Mouse (Mus musculus) megakaryocyte, embryonic 14.5 days (primary cell): Measurements from ENCODE around the gene Rhbg. TPM values are rescaled to one million over a fixed set of nuclear protein-coding genes. Genes with fewer than 3 reads are reported as not detected.
"Not testable (repeated sequence)": the region's sequence is repeated elsewhere in the genome, so short reads cannot be mapped to it uniquely, and the experiment has no call there.

Source experiments
- H3K27me3 ChIP-seq: replicated peaks from 2 replicates; pipeline ENCODE3; 2012; ENCODE audit warnings: inconsistent platforms
- H3K36me3 ChIP-seq: replicated peaks from 2 replicates; pipeline ENCODE3; 2012; ENCODE audit warnings: low read length, inconsistent platforms, mixed read lengths
- H3K4me1 ChIP-seq: 2 replicates; pipeline ENCODE4 v1.6.1; 2012; ENCODE audit warnings: inconsistent platforms
- H3K4me3 ChIP-seq: replicated peaks from 2 replicates; pipeline ENCODE3; 2012; ENCODE audit warnings: moderate library complexity, mild to moderate bottlenecking, inconsistent platforms
- H3K9me3 ChIP-seq: 2 replicates; pipeline ENCODE4 v1.6.1; 2012; ENCODE audit warnings: inconsistent platforms
- FLI1 ChIP-seq: IDR thresholded peaks from 2 replicates; pipeline ENCODE4 v1.6.1; 2012; ENCODE audit warnings: low read length, inconsistent platforms, mixed read lengths
- GATA1 ChIP-seq: IDR thresholded peaks from 3 replicates; pipeline ENCODE4 v1.6.1; 2012; ENCODE audit warnings: mixed read lengths, low read length, inconsistent platforms, borderline replicate concordance
- polyA plus RNA-seq: library from polyadenylated mRNA; stranded (reverse); fragments of >175 nt; gene quantifications from 2 replicates; pipeline ENCODE4 v1.2.3, GENCODE M21; 2012; ENCODE audit warnings: low replicate concordance; ENCODE audit not compliant: insufficient read depth

Gene Rhbg
- polyA plus RNA-seq, 1 experiment, result not detected

GRCm38 (mm10) chr3:88280035-88280434, 25.5 kb upstream of the Rhbg start:
- no peaks in the 10 kb centered on the region for H3K27me3 ChIP-seq
- no peaks in the 10 kb centered on the region for H3K9me3 ChIP-seq
- TF ChIP-seq FLI1 (no peak), GATA1 (no peak)
- H3K4me1 ChIP-seq, result no peaks in the 10 kb centered on the region
- peaks cover 1% of the 10 kb centered on the region for H3K36me3 ChIP-seq
- no peak overlapping the region for H3K4me3 ChIP-seq

DNA sequence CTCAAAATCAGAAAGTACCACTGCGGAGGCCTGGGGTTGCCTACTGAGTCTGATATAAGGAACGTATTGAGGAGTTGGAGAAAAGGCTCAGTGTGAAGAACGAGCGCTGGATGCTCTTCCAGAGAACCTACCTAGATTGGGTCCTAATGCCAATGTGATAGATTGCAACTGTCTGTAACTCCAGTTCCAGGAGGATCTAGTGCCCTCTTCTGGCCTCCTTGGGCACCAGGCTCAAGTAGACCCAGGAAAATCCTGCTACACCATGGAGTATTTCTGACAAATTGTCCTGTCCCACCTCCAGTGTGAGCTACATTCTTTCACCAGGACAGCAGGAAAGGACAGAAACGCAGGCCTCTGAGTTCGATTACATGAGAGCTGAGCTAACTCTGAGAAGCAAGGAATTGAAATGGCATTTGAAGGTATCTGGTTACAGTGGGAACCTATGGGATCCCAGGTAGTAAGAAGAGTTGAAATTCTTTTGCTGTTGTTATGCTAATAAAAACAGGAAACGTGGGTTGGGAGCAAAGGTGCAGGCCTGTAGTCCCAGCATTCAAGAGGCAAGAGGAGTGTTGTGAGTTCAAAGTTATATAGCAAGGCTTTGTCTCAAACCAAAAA, 22.1 kb upstream of the Rhbg start:
- no peaks in the 10 kb centered on the region for H3K36me3 ChIP-seq
- H3K4me3 ChIP-seq, result no peak overlapping the region
- no peaks in the 10 kb centered on the region for H3K4me1 ChIP-seq
- H3K9me3 ChIP-seq, result peaks cover 4% of the 10 kb centered on the region; the same call in 1 of the 2 replicates
- TF ChIP-seq FLI1 (no peak), GATA1 (no peak)
- peaks cover 5% of the 10 kb centered on the region for H3K27me3 ChIP-seq

DNA sequence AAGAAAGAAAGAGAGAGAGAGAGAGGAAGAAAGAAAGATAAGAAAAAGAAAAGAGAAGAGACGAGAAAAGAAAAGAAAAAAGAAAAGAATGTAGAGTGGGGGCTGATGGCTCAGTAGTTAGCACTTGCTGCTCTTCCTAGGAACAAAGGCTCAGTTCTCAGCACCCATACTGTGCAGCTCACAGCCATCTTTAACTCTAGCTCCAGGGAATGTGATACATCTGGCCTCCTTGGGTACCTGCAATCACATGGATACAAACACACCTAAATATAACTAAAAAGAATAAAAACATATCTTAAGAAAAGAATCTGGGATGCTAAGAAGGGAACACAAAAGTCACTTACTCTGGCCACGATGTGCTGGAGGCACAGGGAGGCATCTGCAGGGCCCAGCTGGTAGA, 21.6 kb upstream of the Rhbg start:
- TF ChIP-seq FLI1 (no peak), GATA1 (no peak)
- peaks cover 5% of the 10 kb centered on the region for H3K27me3 ChIP-seq
- no peaks in the 10 kb centered on the region for H3K36me3 ChIP-seq
- H3K4me1 ChIP-seq, result no peaks in the 10 kb centered on the region
- peaks cover 4% of the 10 kb centered on the region; the same call in 1 of the 2 replicates for H3K9me3 ChIP-seq
- H3K4me3 ChIP-seq, result no peak overlapping the region

GRCm38 (mm10) chr3:88274002-88274401, 19.5 kb upstream of the Rhbg start:
- Histone ChIP-seq H3K4me1 (no peaks in the 10 kb centered on the region), H3K9me3 (peaks cover 4% of the 10 kb centered on the region; the same call in 1 of the 2 replicates), H3K4me3 (no peak overlapping the region), H3K27me3 (peaks cover 12% of the 10 kb centered on the region), H3K36me3 (no peaks in the 10 kb centered on the region)
- no peak for TF ChIP-seq FLI1
- no peak for TF ChIP-seq GATA1

DNA sequence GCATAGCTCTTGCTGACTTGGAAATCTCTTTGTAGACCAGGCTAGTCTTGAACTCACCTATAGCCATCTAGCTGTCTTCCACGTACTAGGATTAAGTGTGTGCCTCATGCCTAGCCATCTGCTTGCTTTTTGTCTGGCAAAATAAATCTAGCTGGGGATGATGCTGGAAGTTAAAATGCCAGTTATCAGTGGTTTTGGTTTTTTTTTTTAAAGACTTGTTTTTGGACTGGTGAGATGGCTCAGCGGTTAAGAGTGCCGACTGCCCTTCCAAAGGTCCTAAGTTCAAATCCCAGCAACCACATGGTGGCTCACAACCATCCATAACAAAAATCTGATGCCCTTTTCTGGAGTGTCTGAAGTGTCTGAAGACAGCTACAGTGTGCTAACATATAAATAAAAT, 17.4 kb upstream of the Rhbg start:
- TF ChIP-seq GATA1, result no peak
- no peak for TF ChIP-seq FLI1
- no peaks in the 10 kb centered on the region; the same call in 1 of the 2 replicates for H3K4me1 ChIP-seq
- H3K36me3 ChIP-seq, result no peaks in the 10 kb centered on the region
- peaks cover 13% of the 10 kb centered on the region for H3K27me3 ChIP-seq
- H3K9me3 ChIP-seq, result peaks cover 4% of the 10 kb centered on the region; the same call in 1 of the 2 replicates
- H3K4me3 ChIP-seq, result no peak overlapping the region

DNA sequence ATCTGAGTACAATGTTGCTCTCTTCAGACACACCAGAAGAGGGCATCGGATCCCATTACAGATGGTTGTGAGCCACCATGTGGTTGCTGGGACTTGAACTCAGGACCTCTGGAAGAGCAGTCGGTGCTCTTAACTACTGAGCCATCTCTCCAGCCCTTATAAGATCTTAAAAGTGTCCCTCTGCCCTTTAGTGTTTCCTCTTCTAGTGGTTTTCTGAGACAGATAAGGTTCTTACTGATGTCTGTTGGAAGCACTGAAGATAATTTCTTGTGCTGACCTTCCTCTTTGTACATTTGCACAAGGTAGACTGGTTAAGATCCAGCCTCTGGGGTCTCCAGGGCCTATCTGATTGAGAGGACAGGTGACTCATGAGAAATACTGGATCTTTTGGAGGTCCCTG, 16.8 kb upstream of the Rhbg start:
- H3K4me3 ChIP-seq, H3K9me3 ChIP-seq, H3K36me3 ChIP-seq, H3K4me1 ChIP-seq: not testable (repeated sequence)
- peaks cover 13% of the 10 kb centered on the region for H3K27me3 ChIP-seq

DNA sequence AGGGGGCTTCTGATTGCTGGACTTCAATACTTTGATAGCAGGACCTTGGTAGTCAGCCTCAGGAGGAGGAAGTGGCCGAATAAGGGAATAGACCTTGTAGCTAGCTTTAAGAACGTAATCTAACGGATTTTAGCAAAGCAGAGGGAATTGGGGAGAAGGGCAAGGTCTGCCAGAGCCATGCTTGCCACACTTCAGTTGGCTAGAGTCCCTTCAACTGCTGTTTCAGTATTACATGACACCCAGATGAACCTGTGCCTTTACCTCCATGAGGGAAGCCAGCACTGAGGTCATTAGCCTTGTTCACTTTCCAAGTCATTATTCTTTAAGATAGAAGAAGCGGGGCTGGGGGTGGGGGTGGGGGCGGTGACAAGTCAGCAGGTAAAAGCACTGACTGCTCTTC, 14.5 kb upstream of the Rhbg start:
- TF ChIP-seq FLI1 (no peak), GATA1 (no peak)
- peaks cover 21% of the 10 kb centered on the region for H3K9me3 ChIP-seq
- no peaks in the 10 kb centered on the region; the same call in 1 of the 2 replicates for H3K4me1 ChIP-seq
- H3K36me3 ChIP-seq, result no peaks in the 10 kb centered on the region
- peaks cover 26% of the 10 kb centered on the region for H3K27me3 ChIP-seq
- H3K4me3 ChIP-seq, result no peak overlapping the region

DNA sequence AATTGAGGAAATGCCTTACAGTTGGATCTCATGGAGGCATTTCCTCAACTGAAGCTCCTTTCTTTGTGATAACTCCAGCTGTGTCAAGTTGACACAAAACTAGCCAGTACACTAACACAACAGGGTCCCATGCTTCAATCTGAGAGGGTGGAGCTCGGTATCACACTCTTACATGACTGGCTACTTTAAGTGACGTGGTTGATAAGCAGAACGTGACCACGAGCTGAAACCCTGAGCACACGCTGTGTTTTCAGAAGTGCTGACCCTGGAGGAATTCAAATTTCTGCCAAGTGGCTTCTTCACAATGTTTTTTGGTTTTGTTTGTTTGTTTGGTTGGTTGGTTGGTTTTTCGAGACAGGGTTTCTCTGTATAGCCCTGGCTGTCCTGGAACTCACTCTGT, 13.5 kb upstream of the Rhbg start:
- H3K9me3 ChIP-seq, result peaks cover 19% of the 10 kb centered on the region
- H3K4me3 ChIP-seq, H3K36me3 ChIP-seq: not testable (repeated sequence)

GRCm38 (mm10) chr3:88262346-88262745, 7.8 kb upstream of the Rhbg start:
- H3K27me3 ChIP-seq, result peaks cover 47% of the 10 kb centered on the region
- H3K4me1 ChIP-seq, result no peaks in the 10 kb centered on the region
- no peaks in the 10 kb centered on the region for H3K36me3 ChIP-seq
- H3K9me3 ChIP-seq, result peaks cover 19% of the 10 kb centered on the region
- TF ChIP-seq GATA1 (no peak), FLI1 (no peak)
- H3K4me3 ChIP-seq, result no peak overlapping the region

More for the DNA sequence above, 13.5 kb upstream of the Rhbg start:
- peaks cover 23% of the 10 kb centered on the region for H3K27me3 ChIP-seq
- not testable (repeated sequence) for H3K4me1 ChIP-seq

DNA sequence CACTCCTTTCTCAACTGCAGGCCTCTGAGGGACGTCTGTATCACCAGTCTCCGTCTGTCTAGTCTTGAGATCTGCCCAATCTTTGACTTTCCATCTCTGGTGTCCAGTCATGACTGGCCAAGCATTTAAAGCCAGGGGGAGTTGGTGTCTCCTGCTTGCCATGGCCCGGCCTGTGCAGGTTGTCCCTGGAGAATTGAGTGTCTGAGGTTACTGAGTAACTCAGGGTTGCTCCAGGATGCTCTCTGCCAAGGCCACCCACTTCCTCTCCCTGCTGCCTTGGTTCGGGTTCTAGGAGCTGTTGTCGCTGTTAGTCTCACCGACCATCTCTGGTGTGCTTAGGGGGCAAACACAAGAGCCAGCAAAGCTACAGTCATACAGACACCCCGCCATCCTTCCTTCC, 1.9 kb upstream of the Rhbg start:
- H3K36me3 ChIP-seq, result no peaks in the 10 kb centered on the region
- H3K4me3 ChIP-seq, result no peak overlapping the region
- peaks cover 81% of the 10 kb centered on the region for H3K27me3 ChIP-seq
- no peaks in the 10 kb centered on the region for H3K9me3 ChIP-seq
- peaks cover 18% of the 10 kb centered on the region for H3K4me1 ChIP-seq
- TF ChIP-seq FLI1, result no peak
- no peak for TF ChIP-seq GATA1

GRCm38 (mm10) chr3:88255950-88256349, 1.4 kb upstream of the Rhbg start:
- H3K36me3 ChIP-seq, result no peaks in the 10 kb centered on the region
- H3K27me3 ChIP-seq, result peaks cover 81% of the 10 kb centered on the region
- TF ChIP-seq FLI1 (no peak), GATA1 (no peak)
- H3K4me1 ChIP-seq, result peaks cover 18% of the 10 kb centered on the region
- no peak overlapping the region for H3K4me3 ChIP-seq
- no peaks in the 10 kb centered on the region for H3K9me3 ChIP-seq
